ENCODE assay signal across 7 mouse cellular contexts in the genomic region with DNA sequence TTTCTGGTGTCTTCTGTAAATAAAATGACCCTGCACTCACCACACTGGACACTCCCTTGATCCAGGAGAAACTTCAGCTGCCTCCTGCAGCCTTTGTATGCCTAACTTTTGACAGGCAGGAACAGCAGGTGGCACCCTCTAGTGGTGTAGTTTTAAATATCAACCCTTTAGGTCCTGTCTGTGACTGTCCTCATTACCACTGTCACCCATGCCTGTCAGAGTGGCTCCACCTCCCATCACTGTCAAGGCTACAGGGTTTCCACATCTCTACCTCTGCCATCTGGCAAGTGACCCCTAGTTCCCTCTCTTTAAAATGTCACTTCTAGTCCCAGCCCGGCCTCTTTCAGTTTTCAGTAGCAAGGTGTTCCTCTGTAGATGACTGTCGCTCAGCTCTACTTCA.
DNase-seq lines count a peak whose midpoint lies in the region; ATAC-seq and TF ChIP-seq lines count a peak whose summit lies in the region.

No protein-coding gene starts in this region.

- WGBS in kidney, postnatal 0 days: 37% methylated on average over 2 of the region's 2 CpGs
- 60% methylated on average over 2 of the region's 2 CpGs for WGBS in liver, embryonic 16.5 days (ENCODE audit: insufficient replicate concordance)

- peak; percentile 71 for ATAC-seq in activated CD4-positive, CD25-positive, alpha-beta regulatory T cell, adult 4 months
- peak; percentile 84 for ATAC-seq in common myeloid progenitor, adult 5-6 weeks (replicated peaks; ENCODE audit: low read depth, poor library complexity, severe bottlenecking)
- peak; percentile 57; the same call in 1 of the 2 replicates for ATAC-seq in kidney, postnatal 0 days (replicated peaks; ENCODE audit: low FRiP score, low read depth)
- ATAC-seq in liver, embryonic 16.5 days (ENCODE audit: low read depth): peak; percentile 65

- DNase-seq in heart, adult 8-10 months (ENCODE audit: low spot score): peak; percentile 67
- DNase-seq in kidney, postnatal 0 days (ENCODE audit: low spot score): peak; percentile 86
- peak; percentile 74 for DNase-seq in retina, postnatal 1 day

- no peak overlapping the region for H3K27ac ChIP-seq in ES-Bruce4 (ENCODE audit: insufficient read depth, low read length)
- no peak overlapping the region for H3K27ac ChIP-seq in kidney, postnatal 0 days
- H3K27ac ChIP-seq in liver, embryonic 16.5 days (ENCODE audit: low read length): peak overlapping the region; percentile 18; the same call in 1 of the 2 replicates

- H3K36me3 ChIP-seq in ES-Bruce4 (ENCODE audit: control insufficient read depth, insufficient read depth, low read length, poor library complexity, severe bottlenecking): no peaks in the 10 kb centered on the region
- no peaks in the 10 kb centered on the region for H3K36me3 ChIP-seq in kidney, postnatal 0 days (ENCODE audit: insufficient read depth, low read length)
- no peaks in the 10 kb centered on the region for H3K36me3 ChIP-seq in liver, embryonic 16.5 days (ENCODE audit: control insufficient read depth, insufficient read depth)

- H3K4me2 ChIP-seq in kidney, postnatal 0 days (ENCODE audit: low read length): no peak overlapping the region
- H3K4me2 ChIP-seq in liver, embryonic 16.5 days (ENCODE audit: low read depth, low read length): peak overlapping the region; percentile 30; the same call in 1 of the 2 replicates

- no peak for TF ChIP-seq POLR2A in ES-Bruce4 (IDR thresholded peaks at IDR 0.05; ENCODE audit: insufficient read depth, low read length)

- H3K9ac ChIP-seq in ES-Bruce4 (ENCODE audit: low read depth, poor library complexity, severe bottlenecking): no peak overlapping the region
- no peak overlapping the region for H3K9ac ChIP-seq in kidney, postnatal 0 days (ENCODE audit: low read depth, low read length)
- no peak overlapping the region for H3K9ac ChIP-seq in liver, embryonic 16.5 days (ENCODE audit: low read depth, low read length)

- no peaks in the 10 kb centered on the region for H3K27me3 ChIP-seq in ES-Bruce4 (ENCODE audit: control insufficient read depth, insufficient read depth, low read length, poor library complexity, severe bottlenecking)
- H3K27me3 ChIP-seq in kidney, postnatal 0 days (ENCODE audit: insufficient read depth, low read length): no peaks in the 10 kb centered on the region
- no peaks in the 10 kb centered on the region for H3K27me3 ChIP-seq in liver, embryonic 16.5 days (ENCODE audit: control insufficient read depth, insufficient read depth, low read depth, low read length)

- no peak overlapping the region for H3K4me3 ChIP-seq in ES-Bruce4 (ENCODE audit: low read depth, low read length)
- no peak overlapping the region for H3K4me3 ChIP-seq in kidney, postnatal 0 days (replicated peaks; ENCODE audit: low read depth, low read length)
- peak overlapping the region; percentile 8; the same call in 1 of the 2 replicates for H3K4me3 ChIP-seq in liver, embryonic 16.5 days (ENCODE audit: low read depth, low read length)

- peaks cover 2% of the 10 kb centered on the region for H3K4me1 ChIP-seq in ES-Bruce4 (ENCODE audit: control insufficient read depth, insufficient read depth, low read length)
- H3K4me1 ChIP-seq in kidney, postnatal 0 days (replicated peaks; ENCODE audit: insufficient read depth, low read length): 0 out of 2 replicates have a peak, but pooled peaks cover 5% of the 10 kb centered on the region
- H3K4me1 ChIP-seq in liver, embryonic 16.5 days (ENCODE audit: control insufficient read depth, low read depth, low read length): peaks cover 58% of the 10 kb centered on the region

- TF ChIP-seq EP300 in ES-Bruce4 (IDR thresholded peaks at IDR 0.05; ENCODE audit: insufficient read depth, low read depth, low read length): no peak

- H3K9me3 ChIP-seq in ES-Bruce4 (replicated peaks; ENCODE audit: control insufficient read depth, insufficient read depth, low read length, poor library complexity, severe bottlenecking): no peaks in the 10 kb centered on the region
- no peaks in the 10 kb centered on the region for H3K9me3 ChIP-seq in kidney, postnatal 0 days (replicated peaks; ENCODE audit: low read length)
- no peaks in the 10 kb centered on the region for H3K9me3 ChIP-seq in liver, embryonic 16.5 days (replicated peaks; ENCODE audit: control insufficient read depth, low read length)

- peak; percentile 53 for TF ChIP-seq CTCF in ES-Bruce4 (IDR thresholded peaks at IDR 0.05; ENCODE audit: low read depth, low read length)
- peak; percentile 81 for TF ChIP-seq CTCF in kidney, postnatal 0 days (IDR thresholded peaks at IDR 0.05; ENCODE audit: low read depth)
